Mouse (Mus musculus) embryonic facial prominence, embryonic 11.5 days (tissue): ENCODE measurements around the gene Xpnpep3. TPM values are rescaled to one million over a fixed set of nuclear protein-coding genes. Genes with fewer than 3 reads are reported as not detected.
A peak's percentile ranks its signal among the peaks of the same experiment; 100 is the strongest.
"Not testable (repeated sequence)": the region's sequence is repeated elsewhere in the genome, so short reads cannot be mapped to it uniquely, and the experiment has no call there.

ENCODE experiments used
- ATAC-seq: fragments of 200-750 bp; cut with Nextera tagmentation; replicated peaks from 2 replicates; pipeline ENCODE4 v1.8.0; 2017; ENCODE audit warnings: low read depth; ENCODE audit not compliant: insufficient number of reproducible peaks, low FRiP score, low TSS enrichment
- DNase-seq: peaks from one replicate; pipeline ENCODE4 v3.0.0-alpha.2; 2015; ENCODE audit warnings: low spot score
- H3K27ac ChIP-seq: fragments of 300-500 bp; sonication (generic); replicated peaks from 2 replicates; pipeline ENCODE4 v1.5.1; 2014; ENCODE audit warnings: mild to moderate bottlenecking, low read depth, low read length, control low read depth
- H3K27me3 ChIP-seq: fragments of 300-500 bp; sonication (generic); 2 replicates; pipeline ENCODE4 v1.6.1; 2014; ENCODE audit warnings: mild to moderate bottlenecking, low read length, moderate library complexity, mixed read lengths; ENCODE audit not compliant: control insufficient read depth, insufficient read depth
- H3K36me3 ChIP-seq: fragments of 300-500 bp; sonication (generic); replicated peaks from 2 replicates; pipeline ENCODE4 v1.6.1; 2014; ENCODE audit warnings: low read depth, mild to moderate bottlenecking, low read length, moderate library complexity, mixed read lengths; ENCODE audit not compliant: control insufficient read depth, insufficient read depth
- H3K4me1 ChIP-seq: fragments of 300-500 bp; sonication (generic); 2 replicates; pipeline ENCODE4 v1.6.1; 2014; ENCODE audit warnings: low read length, mixed read lengths; ENCODE audit not compliant: control insufficient read depth, insufficient read depth
- H3K4me2 ChIP-seq: fragments of 300-500 bp; sonication (generic); 2 replicates; pipeline ENCODE4 v1.6.1; 2014; ENCODE audit warnings: low read depth, mild to moderate bottlenecking, control low read depth, low read length, moderate library complexity
- H3K4me3 ChIP-seq: fragments of 300-500 bp; sonication (generic); 2 replicates; pipeline ENCODE4 v1.5.1; 2014; ENCODE audit warnings: low read depth, low read length, control low read depth
- H3K9ac ChIP-seq: fragments of 300-500 bp; sonication (generic); replicated peaks from 2 replicates; pipeline ENCODE4 v1.6.1; 2014; ENCODE audit warnings: mild to moderate bottlenecking, control low read depth, low read length
- H3K9me3 ChIP-seq: fragments of 300-500 bp; sonication (generic); replicated peaks from 2 replicates; pipeline ENCODE4 v1.6.1; 2016; ENCODE audit warnings: mild to moderate bottlenecking, low read length, inconsistent platforms, mixed read lengths; ENCODE audit not compliant: control insufficient read depth
- WGBS: fragments of 180-500 bp; shearing (Covaris S2); extraction: QIAGEN DNeasy Blood & Tissue Kit; methylation state at CpG from one replicate; pipeline ENCODE4 v1.1.7; 2014; 5-methylcytosine and 5-hydroxymethylcytosine counted together
- polyA plus RNA-seq: library from polyadenylated mRNA; unstranded; fragments of >200 nt; fragmentation: Nextera tagmentation; extraction: Ambion mirVana; gene quantifications from 2 replicates; pipeline ENCODE4 v1.2.1, GENCODE M21; 2014

The Xpnpep3 gene
- polyA plus RNA-seq, 1 experiment from 2014 or later: 5.7 TPM

GRCm38 (mm10) chr15:81408199-81408598, 8.3 kb downstream of the Xpnpep3 start, which contains the start of gene Dnajb7:
Dnajb7 (minus strand) TSS chr15:81408299.
- Histone ChIP-seq H3K36me3 (no peaks in the 10 kb centered on the region), H3K9ac (no peak within 1 kb of the TSS), H3K27me3 (no peaks in the 10 kb centered on the region), H3K4me2 (no peak within 1 kb of the TSS), H3K27ac (no peak within 1 kb of the TSS), H3K9me3 (no peaks in the 10 kb centered on the region), H3K4me3 (no peak within 1 kb of the TSS), H3K4me1 (no peaks in the 10 kb centered on the region)
- no peak for ATAC-seq
- 92% methylated on average over 1 of the region's 1 CpGs for WGBS
- no peak for DNase-seq

- ATAC-seq: peak; percentile 85
- 5% methylated on average over 22 of the region's 22 CpGs for WGBS
- H3K27ac ChIP-seq: not testable (repeated sequence)
Observed at GRCm38 (mm10) chr15:81416763-81417310, 16.9 kb downstream of the Xpnpep3 start.

DNA sequence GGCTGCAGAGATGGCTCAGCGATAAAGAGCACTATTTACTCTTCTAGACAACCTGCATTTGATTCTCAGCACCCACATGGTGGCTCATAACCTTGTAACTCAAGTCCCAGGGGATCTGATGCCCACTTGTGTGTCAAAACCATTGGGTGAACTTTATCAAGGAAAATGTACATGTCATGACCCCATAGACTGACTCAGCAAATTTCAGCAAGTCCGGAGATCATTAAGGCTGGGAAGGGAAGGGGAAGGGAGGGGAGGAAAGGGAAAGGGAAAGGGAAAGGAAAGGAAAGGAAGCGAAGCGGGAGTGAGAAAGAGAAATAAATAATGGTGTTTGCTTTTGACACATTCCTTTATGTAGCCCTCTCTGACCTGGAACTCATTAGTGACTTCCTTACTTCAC, 18.1 kb downstream of the Xpnpep3 start:
- H3K9me3 ChIP-seq: no peaks in the 10 kb centered on the region
- H3K9ac ChIP-seq: no peak overlapping the region
- ATAC-seq (no peak), DNase-seq (no peak)
- H3K4me3 ChIP-seq: no peak overlapping the region
- WGBS: 82% methylated on average over 4 of the region's 4 CpGs
- no peaks in the 10 kb centered on the region for H3K27me3 ChIP-seq
- no peak overlapping the region for H3K4me2 ChIP-seq
- H3K4me1 ChIP-seq: no peaks in the 10 kb centered on the region
- no peaks in the 10 kb centered on the region for H3K36me3 ChIP-seq
- no peak overlapping the region for H3K27ac ChIP-seq

More at GRCm38 (mm10) chr15:81416763-81417310, 16.9 kb downstream of the Xpnpep3 start:
- H3K36me3 ChIP-seq, H3K4me3 ChIP-seq, H3K27me3 ChIP-seq, H3K4me1 ChIP-seq, H3K9me3 ChIP-seq: not testable (repeated sequence)
- peak overlapping the region; percentile 33; the same call in 1 of the 2 replicates for H3K4me2 ChIP-seq
- peak overlapping the region; percentile 47 for H3K9ac ChIP-seq
- DNase-seq: peak; percentile 75

GRCm38 (mm10) chr15:81421454-81421853, 21.5 kb downstream of the Xpnpep3 start:
- DNase-seq: no peak
- 74% methylated on average over 1 of the region's 1 CpGs for WGBS

GRCm38 (mm10) chr15:81422156-81422681, 22.3 kb downstream of the Xpnpep3 start:
- Histone ChIP-seq H3K27ac (no peak overlapping the region), H3K36me3 (no peaks in the 10 kb centered on the region), H3K9me3 (no peaks in the 10 kb centered on the region), H3K4me2 (no peak overlapping the region), H3K27me3 (no peaks in the 10 kb centered on the region), H3K4me3 (no peak overlapping the region), H3K4me1 (no peaks in the 10 kb centered on the region), H3K9ac (no peak overlapping the region)
- 78% methylated on average over 7 of the region's 7 CpGs for WGBS
- ATAC-seq: no peak
- no peak for DNase-seq

More at GRCm38 (mm10) chr15:81421454-81421853, 21.5 kb downstream of the Xpnpep3 start:
- no peaks in the 10 kb centered on the region for H3K4me1 ChIP-seq
- no peaks in the 10 kb centered on the region for H3K36me3 ChIP-seq
- H3K9ac ChIP-seq: no peak overlapping the region
- H3K27me3 ChIP-seq: no peaks in the 10 kb centered on the region
- H3K4me2 ChIP-seq: no peak overlapping the region
- H3K4me3 ChIP-seq: no peak overlapping the region
- no peak for ATAC-seq
- no peak overlapping the region for H3K27ac ChIP-seq
- no peaks in the 10 kb centered on the region for H3K9me3 ChIP-seq

DNA sequence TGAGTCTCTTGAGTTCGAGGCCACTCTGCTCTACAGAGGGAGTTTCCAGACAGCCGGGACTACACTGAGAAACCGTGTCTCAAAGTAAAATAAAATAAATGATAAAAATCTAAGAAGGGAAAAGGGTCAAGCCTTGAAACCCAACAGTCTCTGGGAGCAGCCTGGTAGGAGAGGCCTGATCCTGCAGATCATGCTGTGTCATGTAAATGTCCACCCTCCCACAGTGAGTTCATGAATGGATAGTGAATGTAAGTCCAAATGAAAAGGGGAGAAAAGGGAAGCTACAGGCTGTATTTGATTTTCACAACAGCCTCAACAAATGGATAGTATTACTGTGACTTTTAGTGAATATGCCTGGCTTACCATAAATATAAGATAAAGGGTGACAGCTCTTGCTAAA, 25.4 kb downstream of the Xpnpep3 start:
- 81% methylated on average over 3 of the region's 3 CpGs for WGBS
- H3K36me3 ChIP-seq: no peaks in the 10 kb centered on the region
- DNase-seq (no peak), ATAC-seq (no peak)
- no peak overlapping the region for H3K4me2 ChIP-seq
- H3K9me3 ChIP-seq: no peaks in the 10 kb centered on the region
- H3K27ac ChIP-seq: no peak overlapping the region
- no peaks in the 10 kb centered on the region for H3K4me1 ChIP-seq
- H3K27me3 ChIP-seq: no peaks in the 10 kb centered on the region
- no peak overlapping the region for H3K4me3 ChIP-seq
- H3K9ac ChIP-seq: no peak overlapping the region

DNA sequence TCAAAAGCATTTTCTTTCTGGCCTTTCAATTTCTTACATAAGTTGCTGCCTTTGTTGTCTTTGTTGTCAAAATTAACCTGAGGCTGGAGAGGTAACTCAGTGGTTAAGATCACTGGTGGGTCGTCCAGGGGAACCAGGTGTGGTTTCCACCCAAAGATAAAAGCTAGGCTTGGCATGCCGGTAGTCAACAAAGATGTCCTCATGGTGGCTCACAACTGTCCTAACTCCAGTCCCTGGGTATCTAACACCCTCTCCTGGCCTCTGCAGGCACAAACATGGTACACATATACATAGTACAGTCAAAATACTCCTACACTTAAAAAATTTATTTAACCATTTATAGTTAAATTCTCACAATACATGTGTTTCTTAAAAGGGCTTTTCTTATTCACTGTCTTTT, 28.0 kb downstream of the Xpnpep3 start:
- 85% methylated on average over 2 of the region's 2 CpGs for WGBS
- no peaks in the 10 kb centered on the region for H3K36me3 ChIP-seq
- H3K27me3 ChIP-seq: no peaks in the 10 kb centered on the region
- no peak overlapping the region for H3K4me2 ChIP-seq
- no peaks in the 10 kb centered on the region for H3K9me3 ChIP-seq
- no peak overlapping the region for H3K27ac ChIP-seq
- H3K4me3 ChIP-seq: no peak overlapping the region
- DNase-seq: no peak
- H3K4me1 ChIP-seq: no peaks in the 10 kb centered on the region
- no peak overlapping the region for H3K9ac ChIP-seq
- ATAC-seq: no peak

GRCm38 (mm10) chr15:81431195-81431594, 31.3 kb downstream of the Xpnpep3 start:
- 86% methylated on average over 1 of the region's 1 CpGs for WGBS
- no peak overlapping the region for H3K4me2 ChIP-seq

More at GRCm38 (mm10) chr15:81431195-81431594, 31.3 kb downstream of the Xpnpep3 start:
- Histone ChIP-seq H3K9ac (no peak overlapping the region), H3K4me1 (no peaks in the 10 kb centered on the region), H3K27ac (no peak overlapping the region), H3K9me3 (no peaks in the 10 kb centered on the region), H3K27me3 (no peaks in the 10 kb centered on the region), H3K4me3 (no peak overlapping the region), H3K36me3 (no peaks in the 10 kb centered on the region)
- ATAC-seq (no peak), DNase-seq (no peak)
